Mouse (Mus musculus): ENCODE measurements around the gene Icos. TPM values are rescaled to one million over a fixed set of nuclear protein-coding genes. Genes with fewer than 3 reads are reported as not detected.

The Icos gene
- total RNA-seq, 2 experiments from 2014 or later = 0.31 TPM; not detected in 1

- intact Hi-C loops (cut with DNase I) = loop anchor here (10.0 kb wide), 1 partner anchor 394 kb away; the partner anchor contains the start of gene Raph1
- DNase-seq (ENCODE audit: low spot score in 2 of 2) = no peak
Measured at GRCm38 (mm10) chr1:60959246-60959645, 18.5 kb upstream of the Icos start.

- DNase-seq (ENCODE audit: low spot score in 2 of 2) = no peak
- intact Hi-C loops (cut with DNase I) = no loop called here
Measured at GRCm38 (mm10) chr1:60960451-60960850, 17.3 kb upstream of the Icos start.

- intact Hi-C loops (cut with DNase I) = no loop called here
- DNase-seq (ENCODE audit: low spot score in 2 of 2) = peak; percentile 81 to 84
Measured at GRCm38 (mm10) chr1:60961080-60961479, 16.6 kb upstream of the Icos start.

- intact Hi-C loops (cut with DNase I) = no loop called here
- no peak for DNase-seq (ENCODE audit: low spot score in 2 of 2)
Measured at GRCm38 (mm10) chr1:60962095-60962494, 15.6 kb upstream of the Icos start.

- intact Hi-C loops (cut with DNase I) = no loop called here
- DNase-seq (ENCODE audit: low spot score in 2 of 2) = no peak
Measured at GRCm38 (mm10) chr1:60967521-60967920, 10.2 kb upstream of the Icos start.

- intact Hi-C loops (cut with DNase I) = no loop called here
- DNase-seq (ENCODE audit: low spot score in 2 of 2) = peak in 1 of 2 experiments; percentile 16
Measured at GRCm38 (mm10) chr1:60970846-60971245, 6.9 kb upstream of the Icos start.

- intact Hi-C loops (cut with DNase I) = no loop called here
- DNase-seq (ENCODE audit: low spot score in 2 of 2) = no peak
Measured at GRCm38 (mm10) chr1:60974221-60974620, 3.5 kb upstream of the Icos start.

- intact Hi-C loops (cut with DNase I) = no loop called here
- DNase-seq (ENCODE audit: low spot score in 2 of 2) = no peak
Measured at GRCm38 (mm10) chr1:60975646-60976294, 2.0 kb upstream of the Icos start.

- DNase-seq (ENCODE audit: low spot score in 2 of 2) = no peak
- intact Hi-C loops (cut with DNase I) = no loop called here
Measured at GRCm38 (mm10) chr1:60979126-60979842, 1.6 kb downstream of the Icos start.

- DNase-seq (ENCODE audit: low spot score in 2 of 2) = no peak
- intact Hi-C loops (cut with DNase I) = no loop called here
Measured at GRCm38 (mm10) chr1:60979843-60980235, 2.1 kb downstream of the Icos start.

- DNase-seq (ENCODE audit: low spot score in 2 of 2) = no peak
- intact Hi-C loops (cut with DNase I) = no loop called here
Measured at GRCm38 (mm10) chr1:60985075-60985474, 7.3 kb downstream of the Icos start.

- DNase-seq (ENCODE audit: low spot score in 2 of 2) = no peak
- intact Hi-C loops (cut with DNase I) = no loop called here
Measured at GRCm38 (mm10) chr1:60986141-60986540, 8.4 kb downstream of the Icos start.

- no peak for DNase-seq (ENCODE audit: low spot score in 2 of 2)
- intact Hi-C loops (cut with DNase I) = no loop called here
Measured at GRCm38 (mm10) chr1:60989086-60989485, 11.4 kb downstream of the Icos start.

- no peak for DNase-seq (ENCODE audit: low spot score in 2 of 2)
- intact Hi-C loops (cut with DNase I) = no loop called here
Measured at GRCm38 (mm10) chr1:60990305-60990704, 12.6 kb downstream of the Icos start.

- DNase-seq (ENCODE audit: low spot score in 2 of 2) = peak in 1 of 2 experiments; percentile 18
- intact Hi-C loops (cut with DNase I) = no loop called here
Measured at GRCm38 (mm10) chr1:60998008-60998557, 20.4 kb downstream of the Icos start.

- intact Hi-C loops (cut with DNase I) = no loop called here
Measured at GRCm38 (mm10) chr1:60998689-60999088, 21.0 kb downstream of the Icos start.

GRCm38 (mm10) chr1:61001786-61002354 is 24.1 kb downstream of the Icos start:
- no peak for DNase-seq (ENCODE audit: low spot score in 2 of 2)
- intact Hi-C loops (cut with DNase I) = no loop called here

More at GRCm38 (mm10) chr1:60998689-60999088, 21.0 kb downstream of the Icos start:
- no peak for DNase-seq (ENCODE audit: low spot score in 2 of 2)

GRCm38 (mm10) chr1:61006229-61006628 is 28.5 kb downstream of the Icos start:
- intact Hi-C loops (cut with DNase I) = loop anchor here (5.0 kb wide), 1 partner anchor 1926 kb away; no protein-coding TSS in a partner anchor
- no peak for DNase-seq (ENCODE audit: low spot score in 2 of 2)

- intact Hi-C loops (cut with DNase I) = loop anchor here (5.0 kb wide), 1 partner anchor 1925 kb away; no protein-coding TSS in a partner anchor
Measured at GRCm38 (mm10) chr1:61007516-61007915, 29.8 kb downstream of the Icos start.

GRCm38 (mm10) chr1:61016578-61017118 is 38.9 kb downstream of the Icos start:
- intact Hi-C loops (cut with DNase I) = no loop called here
- no peak for DNase-seq (ENCODE audit: low spot score in 2 of 2)

More at GRCm38 (mm10) chr1:61007516-61007915, 29.8 kb downstream of the Icos start:
- no peak for DNase-seq (ENCODE audit: low spot score in 2 of 2)
